Mouse (Mus musculus): ENCODE measurements around the gene Ube2k. TPM values are rescaled to one million over a fixed set of nuclear protein-coding genes. Genes with fewer than 3 reads are reported as not detected.

The Ube2k gene
- polyA plus RNA-seq (2014; fragmentation: Nextera tagmentation; extraction: Ambion mirVana): 132 TPM in 2 replicates

DNA sequence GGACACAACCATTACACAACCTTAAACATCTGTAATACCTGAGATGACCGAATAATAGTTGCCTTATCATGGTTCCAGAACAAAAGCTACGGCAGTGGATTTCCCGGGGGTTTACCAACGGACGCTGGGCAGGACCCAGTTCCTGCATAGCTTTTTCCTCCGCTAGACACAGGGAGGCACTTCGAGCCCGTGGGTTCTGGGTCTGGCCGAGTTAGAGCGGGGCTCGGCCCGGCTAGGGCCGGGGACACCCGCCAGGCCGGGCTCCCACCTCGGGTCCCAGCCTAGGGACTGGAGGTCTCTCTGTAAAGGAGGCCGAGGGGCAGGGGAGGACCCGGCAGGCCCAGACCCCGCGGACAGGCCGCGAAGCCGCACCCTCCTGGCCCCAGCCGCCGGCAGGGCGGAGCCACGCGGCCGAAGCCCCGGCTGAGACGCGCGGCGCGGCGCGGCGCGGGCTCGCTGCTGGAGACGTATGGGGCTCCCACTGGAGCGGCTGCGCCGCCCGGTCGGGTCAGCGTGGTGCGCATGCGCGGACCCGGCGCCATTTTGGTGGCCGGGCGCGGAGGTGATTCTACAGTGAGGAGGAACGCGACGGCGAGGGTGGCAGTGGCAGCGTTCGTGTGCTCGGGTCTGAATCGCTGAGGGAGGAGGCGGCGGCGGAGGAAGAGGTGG, at the start of gene Ube2k, which contains the start of gene Smim14:
Gene Ube2k (plus strand): TSS at position 483 of the 669 bp plus-strand sequence.
Gene Smim14 (minus strand): TSS at position 434 of the 669 bp plus-strand sequence.
- peak within 1 kb of the TSS; percentile 92 for H3K4me3 ChIP-seq (ENCODE audit: low read depth, low read length)
- DNase-seq (peak; percentile 98), ATAC-seq (ENCODE audit: insufficient read depth) (peak; percentile 98)
- 0 out of 2 replicates have a peak, but pooled peaks cover 6% of the 10 kb centered on the region for H3K4me1 ChIP-seq (ENCODE audit: insufficient read depth)
- no peaks in the 10 kb centered on the region for H3K9me3 ChIP-seq (ENCODE audit: low read depth, low read length)
- no peaks in the 10 kb centered on the region for H3K27me3 ChIP-seq (ENCODE audit: insufficient read depth, low read length)
- peak within 1 kb of the TSS; percentile 97 for H3K9ac ChIP-seq
- H3K4me2 ChIP-seq: peak within 1 kb of the TSS; percentile 82
- TF ChIP-seq CTCF (IDR thresholded peaks at IDR 0.05; ENCODE audit: low read depth): no peak
- WGBS: under 1% methylated on average over 62 of the region's 66 CpGs
- H3K27ac ChIP-seq (ENCODE audit: low read depth): peak within 1 kb of the TSS; percentile 99
- no peaks in the 10 kb centered on the region for H3K36me3 ChIP-seq (ENCODE audit: insufficient read depth)

DNA sequence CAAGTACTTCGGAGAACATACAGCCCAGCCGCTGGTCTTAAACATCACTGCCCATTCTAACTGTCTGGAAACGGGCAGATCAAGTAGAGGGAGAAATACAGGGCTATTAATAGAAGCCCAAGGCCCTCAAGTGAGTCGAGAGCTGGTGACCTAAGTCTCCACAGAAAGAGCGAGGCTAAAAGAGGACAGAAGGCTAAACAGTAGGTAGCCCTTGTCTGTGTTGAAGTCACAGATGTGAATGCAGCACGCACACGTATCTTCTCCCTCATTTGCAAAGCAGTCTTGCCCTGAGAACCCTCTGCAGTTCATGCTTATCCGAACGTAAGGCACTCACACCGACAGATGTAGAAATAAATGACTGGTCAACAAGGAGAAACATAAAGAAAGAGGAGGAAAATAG, 49.7 kb upstream of the Ube2k start:
- Histone ChIP-seq H3K27ac (ENCODE audit: low read depth) (no peak overlapping the region), H3K4me1 (ENCODE audit: insufficient read depth) (peaks cover 11% of the 10 kb centered on the region), H3K9ac (no peak overlapping the region), H3K36me3 (ENCODE audit: insufficient read depth) (no peaks in the 10 kb centered on the region), H3K4me2 (no peak overlapping the region), H3K27me3 (ENCODE audit: insufficient read depth, low read length) (no peaks in the 10 kb centered on the region), H3K4me3 (ENCODE audit: low read depth, low read length) (no peak overlapping the region), H3K9me3 (ENCODE audit: low read depth, low read length) (no peaks in the 10 kb centered on the region)
- TF ChIP-seq CTCF (IDR thresholded peaks at IDR 0.05; ENCODE audit: low read depth): no peak
- WGBS: 74% methylated on average over 10 of the region's 10 CpGs
- DNase-seq (no peak), ATAC-seq (ENCODE audit: insufficient read depth) (no peak)

DNA sequence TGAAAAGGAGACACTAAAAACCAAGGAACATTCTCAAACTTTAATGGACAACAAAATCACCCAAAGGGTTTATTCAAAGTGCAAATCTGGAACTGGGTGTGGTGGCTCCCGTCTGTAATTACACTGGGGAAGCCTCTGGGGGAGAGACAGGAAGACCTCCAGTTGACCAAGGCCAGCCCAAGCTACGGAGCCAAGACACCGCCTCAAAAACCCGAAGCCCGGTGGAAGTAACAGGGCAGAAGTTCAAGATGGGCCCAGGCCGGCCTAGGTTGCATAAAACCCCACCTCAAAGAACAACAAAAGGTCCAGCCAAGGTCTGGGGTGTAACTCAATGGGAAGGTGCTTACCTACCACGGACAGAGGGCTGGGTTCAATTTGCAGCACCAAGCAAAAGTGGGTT, 48.3 kb upstream of the Ube2k start:
- Histone ChIP-seq H3K27me3 (ENCODE audit: insufficient read depth, low read length) (no peaks in the 10 kb centered on the region), H3K4me1 (ENCODE audit: insufficient read depth) (peaks cover 11% of the 10 kb centered on the region), H3K4me2 (no peak overlapping the region), H3K9ac (no peak overlapping the region), H3K9me3 (ENCODE audit: low read depth, low read length) (no peaks in the 10 kb centered on the region), H3K4me3 (ENCODE audit: low read depth, low read length) (no peak overlapping the region), H3K36me3 (ENCODE audit: insufficient read depth) (no peaks in the 10 kb centered on the region), H3K27ac (ENCODE audit: low read depth) (no peak overlapping the region)
- no peak for TF ChIP-seq CTCF (IDR thresholded peaks at IDR 0.05; ENCODE audit: low read depth)
- no peak for ATAC-seq (ENCODE audit: insufficient read depth)
- WGBS: 83% methylated on average over 7 of the region's 7 CpGs
- DNase-seq: no peak

DNA sequence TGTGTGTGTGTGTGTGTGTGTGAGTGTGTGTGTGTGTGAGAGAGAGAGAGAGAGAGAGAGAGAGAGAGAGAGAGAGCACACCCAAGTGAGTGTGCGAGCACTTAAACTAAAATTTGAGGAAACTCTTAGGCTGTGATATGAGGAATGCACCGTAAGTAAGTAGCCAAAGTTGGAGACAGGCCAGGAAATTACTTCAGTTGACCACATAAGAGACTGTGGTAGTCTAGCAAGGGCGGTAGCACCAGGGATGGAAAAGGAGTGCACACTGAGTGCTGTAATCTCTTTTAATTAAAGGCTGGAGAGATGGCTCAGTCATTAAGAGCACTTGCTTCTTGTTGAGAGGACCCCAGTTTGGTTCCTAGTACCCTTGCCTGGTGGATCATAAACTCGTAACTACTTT, 47.2 kb upstream of the Ube2k start:
- Histone ChIP-seq H3K4me2 (no peak overlapping the region), H3K9ac (no peak overlapping the region), H3K27me3 (ENCODE audit: insufficient read depth, low read length) (no peaks in the 10 kb centered on the region), H3K27ac (ENCODE audit: low read depth) (no peak overlapping the region), H3K9me3 (ENCODE audit: low read depth, low read length) (no peaks in the 10 kb centered on the region), H3K4me3 (ENCODE audit: low read depth, low read length) (no peak overlapping the region), H3K4me1 (ENCODE audit: insufficient read depth) (peaks cover 11% of the 10 kb centered on the region), H3K36me3 (ENCODE audit: insufficient read depth) (no peaks in the 10 kb centered on the region)
- 51% methylated on average over 4 of the region's 4 CpGs for WGBS
- DNase-seq (peak; percentile 84), ATAC-seq (ENCODE audit: insufficient read depth) (no peak)
- no peak for TF ChIP-seq CTCF (IDR thresholded peaks at IDR 0.05; ENCODE audit: low read depth)

DNA sequence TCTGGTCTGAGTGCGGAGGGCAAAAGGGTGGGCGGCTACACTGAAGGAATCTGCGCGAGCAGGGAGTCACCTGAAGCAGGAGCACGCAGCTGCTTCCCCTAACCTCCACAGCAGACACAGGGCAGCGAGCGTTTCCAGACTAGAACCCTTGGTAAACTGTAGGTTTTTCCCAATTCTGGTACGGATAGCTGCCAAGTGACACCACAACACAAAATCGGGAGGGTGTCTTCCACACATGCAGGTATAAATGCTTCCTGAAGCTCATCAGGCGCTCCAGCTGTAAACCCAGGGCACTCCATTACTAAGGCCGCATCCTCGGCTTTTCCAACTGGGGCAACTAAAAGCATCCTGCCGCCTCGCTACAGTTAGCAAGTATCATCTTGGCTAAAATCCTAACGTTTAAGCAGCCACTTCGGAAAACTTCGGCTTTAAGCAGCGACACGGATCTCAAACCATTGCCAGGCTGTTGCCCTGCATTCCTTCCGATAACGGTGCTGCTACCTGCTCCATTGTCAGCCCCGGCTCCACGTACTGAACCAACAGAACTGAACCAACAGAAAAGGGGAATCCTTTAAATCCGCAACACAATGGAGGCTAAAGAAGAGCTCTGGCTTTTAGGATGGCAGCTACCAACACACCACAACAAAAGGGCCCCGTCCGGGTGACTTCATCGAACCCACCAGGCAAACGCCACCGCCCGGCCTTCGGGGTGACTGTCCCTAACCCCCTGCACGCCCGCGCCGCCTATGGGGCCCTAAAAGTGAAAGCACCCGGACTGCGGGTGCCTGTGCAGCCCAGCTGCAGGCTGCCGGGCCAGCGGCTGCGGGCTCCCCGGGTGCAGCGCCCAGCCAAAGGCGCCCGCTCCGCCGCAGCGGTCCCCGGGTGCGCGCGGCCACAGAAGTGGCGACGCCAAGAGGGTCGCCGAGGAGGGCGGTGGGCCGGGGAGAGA, 45.0 kb upstream of the Ube2k start:
- Histone ChIP-seq H3K9ac (peak overlapping the region; percentile 88), H3K36me3 (ENCODE audit: insufficient read depth) (no peaks in the 10 kb centered on the region), H3K4me3 (ENCODE audit: low read depth, low read length) (peak overlapping the region; percentile 87), H3K9me3 (ENCODE audit: low read depth, low read length) (no peaks in the 10 kb centered on the region), H3K4me2 (peak overlapping the region; percentile 74), H3K27me3 (ENCODE audit: insufficient read depth, low read length) (no peaks in the 10 kb centered on the region), H3K4me1 (ENCODE audit: insufficient read depth) (peaks cover 11% of the 10 kb centered on the region), H3K27ac (ENCODE audit: low read depth) (peak overlapping the region; percentile 97)
- DNase-seq (peak; percentile 81), ATAC-seq (ENCODE audit: insufficient read depth) (peak; percentile 90)
- under 1% methylated on average over 55 of the region's 57 CpGs for WGBS
- TF ChIP-seq CTCF (IDR thresholded peaks at IDR 0.05; ENCODE audit: low read depth): peak; percentile 48

DNA sequence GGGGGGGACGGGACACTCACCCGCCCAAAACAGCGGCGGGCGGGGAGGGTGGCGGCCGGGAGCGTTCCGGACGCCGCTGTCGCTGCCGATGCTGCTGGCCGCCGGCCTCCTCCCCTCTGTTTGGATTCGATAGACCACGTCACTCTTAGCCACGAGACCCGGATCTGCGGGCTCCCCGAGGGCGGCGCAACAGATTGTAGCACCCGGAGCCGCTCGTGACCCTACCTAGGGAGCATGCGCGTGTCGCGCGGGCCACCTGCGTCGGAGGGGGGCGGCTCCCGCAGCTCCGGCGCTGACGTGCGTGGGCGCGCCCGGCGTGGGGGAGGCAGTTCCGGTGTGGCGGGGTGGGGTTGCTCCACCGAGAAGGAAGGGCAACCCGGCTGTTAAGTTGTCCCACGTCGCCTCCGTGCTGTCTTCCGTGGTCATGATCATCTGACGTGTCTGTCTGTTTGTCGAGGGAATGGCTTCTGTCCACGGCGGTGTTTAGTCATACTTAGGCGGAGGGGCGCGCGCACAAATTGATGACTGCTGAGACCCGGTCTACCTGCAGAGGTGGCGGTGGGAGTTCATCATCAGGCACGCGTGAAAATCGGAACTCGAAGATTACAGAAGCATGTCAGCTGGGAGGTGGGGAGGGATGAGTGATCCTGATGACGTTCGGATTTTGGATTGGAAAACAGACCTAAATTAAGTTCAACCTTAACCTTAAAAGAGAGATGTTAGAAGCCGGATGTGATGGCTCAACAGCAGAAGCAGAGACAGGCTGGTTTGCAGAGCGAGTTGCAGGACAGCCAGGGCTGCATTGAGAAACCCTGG, 44.1 kb upstream of the Ube2k start, which contains the start of gene Gm43552:
Gene Gm43552 (minus strand): TSS at position 118 of the 816 bp plus-strand sequence.
- TF ChIP-seq CTCF (IDR thresholded peaks at IDR 0.05; ENCODE audit: low read depth): no peak
- WGBS: under 1% methylated on average over 69 of the region's 69 CpGs

More for the DNA sequence above, 44.1 kb upstream of the Ube2k start, which contains the start of gene Gm43552:
- peak; percentile 95 for DNase-seq
- Histone ChIP-seq H3K9me3 (ENCODE audit: low read depth, low read length) (no peaks in the 10 kb centered on the region), H3K4me2 (peak within 1 kb of the TSS; percentile 74), H3K4me3 (ENCODE audit: low read depth, low read length) (peak within 1 kb of the TSS; percentile 87), H3K27ac (ENCODE audit: low read depth) (peak within 1 kb of the TSS; percentile 97), H3K4me1 (ENCODE audit: insufficient read depth) (peaks cover 11% of the 10 kb centered on the region), H3K27me3 (ENCODE audit: insufficient read depth, low read length) (no peaks in the 10 kb centered on the region), H3K9ac (peak within 1 kb of the TSS; percentile 88), H3K36me3 (ENCODE audit: insufficient read depth) (no peaks in the 10 kb centered on the region)
- ATAC-seq (ENCODE audit: insufficient read depth): peak; percentile 97

All from lung, embryonic 14.5 days (tissue).